Mouse (Mus musculus): Measurements from ENCODE around the gene Srsf9. TPM values are rescaled to one million over a fixed set of nuclear protein-coding genes. Genes with fewer than 3 reads are reported as not detected.

The Srsf9 gene
- polyA plus RNA-seq, 1 experiment from 2014 or later, result 218 TPM

DNA sequence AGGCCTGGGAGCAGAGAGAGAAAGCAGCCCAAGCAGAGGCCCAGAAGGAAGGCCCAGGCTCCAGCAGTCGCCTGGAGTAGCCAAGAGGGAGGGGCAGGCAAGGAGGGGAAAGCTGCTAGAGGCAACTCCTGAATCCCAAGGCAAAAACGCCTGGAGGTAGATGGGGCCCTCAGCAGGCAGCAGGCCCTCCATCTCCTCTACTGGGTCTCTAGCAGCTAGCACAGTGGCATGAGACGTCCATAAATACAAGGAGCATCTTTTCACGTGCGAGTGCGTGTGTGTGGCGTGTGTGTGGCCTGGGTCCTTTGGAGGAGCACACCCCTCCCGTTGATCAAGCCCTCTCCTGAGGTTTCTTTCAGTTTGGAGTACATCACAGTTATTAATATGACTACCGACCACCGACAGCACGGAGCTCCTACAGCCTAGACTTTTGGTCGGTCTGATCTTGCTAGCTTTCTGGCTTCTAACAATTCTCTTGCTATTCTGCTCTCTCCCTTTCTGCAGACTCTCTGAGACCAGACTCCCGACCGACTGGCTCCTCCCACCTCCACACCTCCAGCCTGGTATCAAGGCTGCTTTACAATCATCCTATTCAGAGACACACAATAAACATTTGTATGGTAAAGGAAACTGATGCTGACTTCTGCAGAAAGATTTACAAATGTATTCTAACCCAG is 9.9 kb upstream of the Srsf9 start:
- no peaks in the 10 kb centered on the region for H3K9me3 ChIP-seq (ENCODE audit: control insufficient read depth, low read depth, low read length)
- no peak overlapping the region for H3K9ac ChIP-seq (replicated peaks; ENCODE audit: low read depth, low read length)
- H3K27ac ChIP-seq (ENCODE audit: low read length), result peak overlapping the region; percentile 92
- peak overlapping the region; percentile 25 for H3K4me2 ChIP-seq (replicated peaks; ENCODE audit: low read depth, low read length)
- no peaks in the 10 kb centered on the region for H3K36me3 ChIP-seq (ENCODE audit: control insufficient read depth, insufficient read depth, low read length)
- ATAC-seq (ENCODE audit: insufficient number of reproducible peaks, insufficient read depth, low FRiP score, low read depth), result no peak
- peaks cover 29% of the 10 kb centered on the region for H3K4me1 ChIP-seq (ENCODE audit: control insufficient read depth, insufficient read depth, low read length)
- 12% methylated on average over 14 of the region's 14 CpGs for WGBS
- no peaks in the 10 kb centered on the region for H3K27me3 ChIP-seq (ENCODE audit: control insufficient read depth, insufficient read depth, low read length)
- H3K4me3 ChIP-seq (ENCODE audit: low read depth, low read length), result no peak overlapping the region

DNA sequence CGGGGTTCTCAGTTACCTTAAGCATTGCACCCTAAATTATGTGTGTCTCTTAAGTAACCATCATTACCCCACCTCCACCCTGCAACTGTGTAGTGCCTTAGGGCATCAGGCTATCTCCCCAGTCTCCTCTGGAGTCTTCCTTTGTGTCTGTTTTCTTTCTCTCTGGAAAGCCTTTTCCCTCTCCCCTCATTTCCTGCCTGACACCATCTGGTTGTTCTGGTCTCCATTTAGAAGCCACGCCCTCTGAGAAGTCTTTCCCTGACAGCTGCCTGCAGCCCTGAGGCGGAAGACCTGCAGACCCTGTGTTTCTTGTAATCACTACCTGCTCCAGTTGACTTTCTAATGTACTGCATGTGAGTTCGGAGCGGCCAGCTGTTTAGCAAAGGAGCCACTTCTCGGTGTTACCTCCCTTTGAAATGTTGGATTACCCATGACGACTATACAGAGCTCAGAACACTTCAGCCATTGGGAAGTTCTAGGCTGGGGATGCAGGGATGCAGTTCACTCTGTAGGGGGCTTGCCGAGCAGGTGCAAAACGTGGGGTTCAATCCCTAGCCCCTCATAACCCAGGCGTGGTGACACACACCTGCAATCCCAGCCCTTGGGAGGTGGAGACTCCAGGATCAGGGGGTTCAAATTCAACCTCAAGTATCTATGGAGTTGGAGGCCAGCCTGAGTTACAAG is 9.2 kb upstream of the Srsf9 start:
- ATAC-seq (ENCODE audit: insufficient number of reproducible peaks, insufficient read depth, low FRiP score, low read depth), result peak; percentile 54; the same call in 1 of the 2 replicates
- Histone ChIP-seq H3K9ac (replicated peaks; ENCODE audit: low read depth, low read length) (no peak overlapping the region), H3K27me3 (ENCODE audit: control insufficient read depth, insufficient read depth, low read length) (no peaks in the 10 kb centered on the region), H3K4me1 (ENCODE audit: control insufficient read depth, insufficient read depth, low read length) (peaks cover 29% of the 10 kb centered on the region), H3K4me3 (ENCODE audit: low read depth, low read length) (no peak overlapping the region), H3K9me3 (ENCODE audit: control insufficient read depth, low read depth, low read length) (no peaks in the 10 kb centered on the region), H3K4me2 (replicated peaks; ENCODE audit: low read depth, low read length) (peak overlapping the region; percentile 25), H3K36me3 (ENCODE audit: control insufficient read depth, insufficient read depth, low read length) (no peaks in the 10 kb centered on the region), H3K27ac (ENCODE audit: low read length) (peak overlapping the region; percentile 92)
- 4% methylated on average over 10 of the region's 10 CpGs for WGBS

DNA sequence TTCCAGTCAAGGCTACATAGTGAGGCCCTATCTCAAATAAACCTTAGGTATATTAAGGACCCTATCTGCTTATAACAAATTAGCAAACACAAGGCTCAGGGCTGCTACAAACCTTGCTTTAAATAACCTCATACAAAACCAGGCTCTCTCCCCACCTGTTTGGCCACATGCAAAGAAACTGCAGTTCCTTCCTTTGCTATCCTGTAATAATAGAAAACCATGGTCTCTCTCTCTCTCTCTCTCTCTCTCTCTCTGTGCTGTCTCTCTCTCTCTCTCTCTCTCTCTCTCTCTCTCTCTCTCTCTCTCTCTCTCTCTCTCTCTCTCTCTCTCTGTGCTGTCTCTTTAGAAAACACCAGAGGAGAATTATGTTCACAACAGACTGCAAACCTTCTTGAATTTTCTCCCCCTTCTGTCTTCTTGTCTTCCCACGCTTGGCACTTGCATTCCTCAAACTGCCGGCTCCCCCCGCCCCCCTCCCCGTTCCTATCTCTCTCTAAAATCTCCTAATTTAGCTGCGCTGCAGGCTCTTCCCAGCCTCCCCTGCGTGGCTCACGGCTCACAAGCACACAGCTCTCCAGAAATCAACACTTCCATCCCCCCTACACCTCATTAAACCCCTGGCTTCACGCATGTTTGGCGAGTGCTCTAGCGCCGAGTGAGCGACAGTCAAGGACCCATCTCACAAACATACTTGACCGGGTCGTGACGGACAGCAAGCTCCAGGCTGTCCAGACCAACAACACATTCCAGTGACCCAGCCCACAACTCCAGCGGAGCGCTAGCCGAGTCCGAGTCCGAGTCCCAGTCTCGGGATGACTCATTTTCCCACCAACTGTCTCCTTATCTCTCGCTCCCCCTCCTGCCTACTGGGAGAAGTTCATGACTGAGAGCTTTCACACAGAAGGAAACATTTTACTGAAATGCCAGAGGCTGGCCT is 7.7 kb upstream of the Srsf9 start:
- Histone ChIP-seq H3K36me3 (ENCODE audit: control insufficient read depth, insufficient read depth, low read length) (no peaks in the 10 kb centered on the region), H3K4me2 (replicated peaks; ENCODE audit: low read depth, low read length) (peak overlapping the region; percentile 69), H3K4me1 (ENCODE audit: control insufficient read depth, insufficient read depth, low read length) (peaks cover 25% of the 10 kb centered on the region), H3K27ac (ENCODE audit: low read length) (peak overlapping the region; percentile 84), H3K4me3 (ENCODE audit: low read depth, low read length) (peak overlapping the region; percentile 27), H3K27me3 (ENCODE audit: control insufficient read depth, insufficient read depth, low read length) (no peaks in the 10 kb centered on the region), H3K9me3 (ENCODE audit: control insufficient read depth, low read depth, low read length) (no peaks in the 10 kb centered on the region), H3K9ac (replicated peaks; ENCODE audit: low read depth, low read length) (0 out of 2 replicates have a peak overlapping the region, but pooled peaks have one; percentile 14)
- peak; percentile 73; the same call in 1 of the 2 replicates for ATAC-seq (ENCODE audit: insufficient number of reproducible peaks, insufficient read depth, low FRiP score, low read depth)
- under 1% methylated on average over 22 of the region's 22 CpGs for WGBS

DNA sequence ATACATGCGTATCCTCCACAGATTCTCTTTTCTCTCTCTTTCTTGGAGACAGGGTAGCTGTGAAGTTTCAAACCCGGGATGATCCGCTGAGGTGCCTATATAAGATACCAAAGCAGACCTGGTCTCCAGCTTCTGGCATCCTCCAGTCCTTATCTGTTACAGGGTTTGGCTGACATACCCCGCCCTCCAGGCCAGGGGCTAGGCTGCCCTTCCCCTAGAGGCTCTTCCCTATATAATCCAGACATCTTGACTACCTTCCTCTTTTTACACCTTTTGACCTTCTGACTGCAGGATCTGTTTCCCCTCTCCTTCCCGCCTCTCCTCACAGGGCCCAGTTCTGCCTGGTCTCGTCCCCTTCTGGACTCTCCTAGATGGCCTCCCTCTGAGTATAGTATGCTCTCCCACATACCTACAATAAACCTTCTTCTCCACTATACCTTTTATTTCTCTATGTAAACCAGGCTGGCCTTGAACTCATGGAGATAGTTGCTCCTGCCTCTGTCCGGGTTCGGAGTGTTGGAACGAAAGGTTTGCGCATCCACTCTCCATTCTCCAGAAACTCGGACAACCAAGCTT is 633 bp upstream of the Srsf9 start:
- H3K4me1 ChIP-seq (ENCODE audit: control insufficient read depth, insufficient read depth, low read length), result peaks cover 23% of the 10 kb centered on the region
- peak overlapping the region; percentile 95 for H3K4me3 ChIP-seq (ENCODE audit: low read depth, low read length)
- ATAC-seq (ENCODE audit: insufficient number of reproducible peaks, insufficient read depth, low FRiP score, low read depth), result peak; percentile 50
- WGBS, result 21% methylated on average over 11 of the region's 11 CpGs
- H3K27me3 ChIP-seq (ENCODE audit: control insufficient read depth, insufficient read depth, low read length), result no peaks in the 10 kb centered on the region
- no peaks in the 10 kb centered on the region for H3K9me3 ChIP-seq (ENCODE audit: control insufficient read depth, low read depth, low read length)
- peaks cover 19% of the 10 kb centered on the region; the same call in 1 of the 2 replicates for H3K36me3 ChIP-seq (ENCODE audit: control insufficient read depth, insufficient read depth, low read length)
- H3K4me2 ChIP-seq (replicated peaks; ENCODE audit: low read depth, low read length), result peak overlapping the region; percentile 72
- peak overlapping the region; percentile 29; the same call in 1 of the 2 replicates for H3K27ac ChIP-seq (ENCODE audit: low read length)
- H3K9ac ChIP-seq (replicated peaks; ENCODE audit: low read depth, low read length), result peak overlapping the region; percentile 65

DNA sequence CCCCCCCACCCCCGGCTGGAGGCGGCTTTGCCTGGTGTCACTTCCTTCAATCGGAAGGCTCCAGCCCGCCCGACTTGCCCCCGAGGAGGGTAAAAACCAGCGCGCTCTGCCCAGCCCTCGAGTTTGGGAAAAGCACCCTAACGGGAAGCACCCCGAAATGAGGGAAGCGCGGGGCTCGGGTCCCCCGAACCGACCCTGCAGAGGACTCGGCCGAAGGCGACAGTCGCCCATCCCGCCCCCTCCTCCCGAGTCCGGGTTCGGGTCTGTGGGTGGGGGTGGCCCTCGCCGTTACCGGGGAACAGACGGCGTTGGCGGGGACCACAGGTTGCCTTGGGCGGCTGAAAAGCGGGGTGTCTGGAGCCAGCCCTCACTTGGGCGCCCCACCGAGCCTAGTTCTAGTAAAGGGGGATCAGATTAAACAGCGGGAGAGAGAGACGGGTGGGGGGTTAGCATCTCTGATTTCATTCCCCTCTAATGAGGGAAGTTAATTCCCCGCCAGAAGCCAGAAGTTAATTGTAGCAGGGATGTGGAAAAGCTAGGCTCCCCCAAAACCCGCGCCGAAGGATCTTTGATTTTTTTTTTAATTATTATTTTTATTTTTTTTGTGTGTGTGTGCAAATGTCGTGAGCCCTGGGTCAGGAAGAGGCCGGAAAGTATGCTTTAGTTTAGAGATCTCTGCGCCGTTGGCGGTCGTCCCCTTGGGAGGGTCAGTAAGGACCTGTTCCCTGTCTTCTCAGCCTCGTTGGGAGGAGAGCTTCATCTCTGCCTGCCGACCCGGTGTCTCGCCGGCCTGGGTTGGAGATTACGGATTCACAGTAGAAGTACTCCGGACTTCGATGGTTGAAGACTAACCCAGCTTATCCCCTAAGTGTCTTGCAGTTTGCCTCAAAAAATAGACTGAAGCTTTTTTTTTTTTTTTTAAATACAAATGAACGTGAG is 902 bp downstream of the Srsf9 start:
- WGBS, result 1% methylated on average over 55 of the region's 55 CpGs

DNA sequence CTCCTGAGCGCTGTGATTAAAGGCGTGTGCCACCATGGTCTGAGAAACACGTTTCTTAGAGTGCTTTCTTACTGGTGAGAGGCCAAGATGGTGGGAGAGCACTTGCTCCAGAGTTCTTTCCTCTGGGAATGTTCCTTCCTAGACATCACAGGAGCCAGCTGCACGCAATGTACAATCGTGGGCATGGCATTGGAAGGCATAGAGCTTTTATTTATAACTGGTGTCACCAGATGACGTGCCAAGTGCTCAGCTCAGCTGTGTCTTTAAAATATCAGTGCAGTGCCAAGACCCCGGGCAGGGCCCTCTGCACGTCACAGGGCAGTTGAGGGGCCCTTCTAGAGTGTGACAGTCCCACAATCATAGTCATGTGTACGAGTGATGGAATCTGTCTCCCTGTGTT is 4.0 kb downstream of the Srsf9 start:
- no peak for ATAC-seq (ENCODE audit: insufficient number of reproducible peaks, insufficient read depth, low FRiP score, low read depth)

More for the DNA sequence above, 902 bp downstream of the Srsf9 start:
- peaks cover 23% of the 10 kb centered on the region for H3K4me1 ChIP-seq (ENCODE audit: control insufficient read depth, insufficient read depth, low read length)
- peaks cover 32% of the 10 kb centered on the region for H3K36me3 ChIP-seq (ENCODE audit: control insufficient read depth, insufficient read depth, low read length)
- H3K9ac ChIP-seq (replicated peaks; ENCODE audit: low read depth, low read length), result peak overlapping the region; percentile 85
- H3K9me3 ChIP-seq (ENCODE audit: control insufficient read depth, low read depth, low read length), result no peaks in the 10 kb centered on the region
- 0 out of 2 replicates have a peak, but pooled peaks have one; percentile 25 for ATAC-seq (ENCODE audit: insufficient number of reproducible peaks, insufficient read depth, low FRiP score, low read depth)
- H3K27ac ChIP-seq (ENCODE audit: low read length), result peak overlapping the region; percentile 85; the same call in 1 of the 2 replicates
- peak overlapping the region; percentile 95 for H3K4me3 ChIP-seq (ENCODE audit: low read depth, low read length)
- no peaks in the 10 kb centered on the region for H3K27me3 ChIP-seq (ENCODE audit: control insufficient read depth, insufficient read depth, low read length)
- H3K4me2 ChIP-seq (replicated peaks; ENCODE audit: low read depth, low read length), result peak overlapping the region; percentile 48

DNA sequence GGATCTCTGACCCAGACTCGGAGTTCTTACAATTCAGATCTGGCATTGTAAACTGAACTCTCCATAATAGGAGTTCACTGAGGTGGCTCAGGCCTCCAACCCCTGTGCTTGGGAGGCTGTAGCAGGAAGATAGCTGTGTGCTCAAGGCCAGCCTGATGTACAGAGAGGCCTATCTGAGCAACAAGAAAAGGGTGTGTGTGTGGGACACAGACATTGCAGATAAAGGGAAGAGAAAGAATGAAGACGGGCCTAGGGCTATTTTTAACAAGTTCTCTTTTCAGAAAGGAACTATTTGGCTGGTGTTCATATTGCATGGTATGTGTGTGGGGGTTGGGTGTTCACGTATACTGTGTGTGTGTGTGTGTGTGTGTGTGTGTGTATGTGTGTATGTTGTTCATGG is 6.6 kb downstream of the Srsf9 start:
- H3K36me3 ChIP-seq (ENCODE audit: control insufficient read depth, insufficient read depth, low read length), result peaks cover 64% of the 10 kb centered on the region
- peaks cover 11% of the 10 kb centered on the region for H3K4me1 ChIP-seq (ENCODE audit: control insufficient read depth, insufficient read depth, low read length)
- no peaks in the 10 kb centered on the region for H3K9me3 ChIP-seq (ENCODE audit: control insufficient read depth, low read depth, low read length)
- 87% methylated on average over 3 of the region's 3 CpGs for WGBS
- H3K27ac ChIP-seq (ENCODE audit: low read length), result no peak overlapping the region
- H3K4me3 ChIP-seq (ENCODE audit: low read depth, low read length), result no peak overlapping the region
- H3K4me2 ChIP-seq (replicated peaks; ENCODE audit: low read depth, low read length), result no peak overlapping the region
- no peaks in the 10 kb centered on the region for H3K27me3 ChIP-seq (ENCODE audit: control insufficient read depth, insufficient read depth, low read length)
- no peak overlapping the region for H3K9ac ChIP-seq (replicated peaks; ENCODE audit: low read depth, low read length)
- ATAC-seq (ENCODE audit: insufficient number of reproducible peaks, insufficient read depth, low FRiP score, low read depth), result peak; percentile 65; the same call in 1 of the 2 replicates

More for the DNA sequence above, 4.0 kb downstream of the Srsf9 start:
- H3K9me3 ChIP-seq (ENCODE audit: control insufficient read depth, low read depth, low read length), result no peaks in the 10 kb centered on the region
- no peak overlapping the region for H3K27ac ChIP-seq (ENCODE audit: low read length)
- no peaks in the 10 kb centered on the region for H3K27me3 ChIP-seq (ENCODE audit: control insufficient read depth, insufficient read depth, low read length)
- H3K4me2 ChIP-seq (replicated peaks; ENCODE audit: low read depth, low read length), result no peak overlapping the region
- H3K36me3 ChIP-seq (ENCODE audit: control insufficient read depth, insufficient read depth, low read length), result peaks cover 58% of the 10 kb centered on the region
- 85% methylated on average over 9 of the region's 9 CpGs for WGBS
- H3K9ac ChIP-seq (replicated peaks; ENCODE audit: low read depth, low read length), result no peak overlapping the region
- no peak overlapping the region for H3K4me3 ChIP-seq (ENCODE audit: low read depth, low read length)
- peaks cover 19% of the 10 kb centered on the region for H3K4me1 ChIP-seq (ENCODE audit: control insufficient read depth, insufficient read depth, low read length)
